Mouse (Mus musculus) E14TG2a.4 (cell line): ENCODE data around the gene Fgf3.

Experiments
- CTCF ChIP-seq: conservative IDR thresholded peaks from 2 replicates; pipeline ENCODE4 v1.5.1; 2014; ENCODE audit warnings: low read length
- NANOG ChIP-seq: IDR thresholded peaks from 2 replicates; pipeline ENCODE4 v1.6.1; 2014; ENCODE audit warnings: borderline replicate concordance, low read length, mixed read lengths
- POU5F1 ChIP-seq: IDR thresholded peaks from 2 replicates; pipeline ENCODE4 v1.6.1; 2014; ENCODE audit warnings: low read length, borderline replicate concordance

DNA sequence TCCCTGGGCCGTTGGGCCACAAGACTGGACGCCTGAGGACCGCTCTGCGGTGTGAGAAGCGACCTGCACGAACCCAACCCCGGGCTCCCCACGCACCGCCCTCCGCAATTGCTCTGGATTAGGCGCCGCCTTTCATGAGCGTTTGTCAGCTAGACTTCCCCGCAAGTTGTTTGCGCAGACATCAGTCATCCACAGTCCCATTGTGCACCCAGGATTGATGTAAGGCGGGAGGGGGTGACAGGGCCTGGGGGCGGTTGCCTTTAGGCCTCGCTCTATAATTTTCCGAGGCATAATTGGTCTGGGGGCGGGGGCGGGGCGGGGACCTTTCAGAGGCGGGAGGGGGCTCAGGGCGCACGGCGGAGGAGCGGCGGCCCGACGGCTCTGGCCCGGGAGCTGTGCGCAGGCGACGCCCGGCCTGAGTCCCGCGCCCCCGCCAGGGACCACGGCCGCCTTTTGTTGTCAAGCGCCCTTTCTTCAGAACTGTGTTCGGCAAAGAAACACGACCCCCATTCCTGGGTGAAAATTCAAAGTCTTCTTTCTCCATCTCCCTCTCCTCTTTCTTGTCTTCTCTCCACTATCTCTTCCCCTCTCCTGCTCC lies at the start of gene Fgf3:
- TF ChIP-seq CTCF, result no peak
- TF ChIP-seq NANOG, result no peak
- TF ChIP-seq POU5F1, result no peak
